Mouse (Mus musculus): ENCODE data around the gene Myh10. TPM values are rescaled to one million over a fixed set of nuclear protein-coding genes. Genes with fewer than 3 reads are reported as not detected.

The Myh10 gene
- polyA plus RNA-seq (2012; rRNA removed): 32.4 and 33.7 TPM in 2 replicates

GRCm38 (mm10) chr11:68691321-68692009 lies at the start of gene Myh10:
TSS of gene Myh10 (plus strand) at chr11:68691559.
- under 1% methylated on average over 50 of the region's 51 CpGs for WGBS
- peak; percentile 100 for DNase-seq
- no peaks in the 10 kb centered on the region for H3K27me3 ChIP-seq (replicated peaks; ENCODE audit: control insufficient read depth, insufficient read depth, low read length)
- no peaks in the 10 kb centered on the region for H3K36me3 ChIP-seq (ENCODE audit: control insufficient read depth, insufficient read depth, low read length)
- H3K27ac ChIP-seq (ENCODE audit: insufficient read depth, low read depth, low read length): peak within 1 kb of the TSS; percentile 94
- peak within 1 kb of the TSS; percentile 84 for H3K4me3 ChIP-seq (ENCODE audit: insufficient read depth, low read depth, low read length)
- 0 out of 2 replicates have a peak, but pooled peaks cover 6% of the 10 kb centered on the region for H3K4me1 ChIP-seq (ENCODE audit: control insufficient read depth, insufficient read depth, low read length)
- TF ChIP-seq CTCF (conservative IDR thresholded peaks at IDR 0.05; ENCODE audit: insufficient read depth, insufficient read length, low read depth, low read length): no peak
- TF ChIP-seq POLR2A (IDR thresholded peaks at IDR 0.05; ENCODE audit: low read depth, low read length): peak; percentile 71

GRCm38 (mm10) chr11:68644781-68645180 lies 46.6 kb upstream of the Myh10 start:
- Histone ChIP-seq H3K4me1 (ENCODE audit: control insufficient read depth, insufficient read depth, low read length) (no peaks in the 10 kb centered on the region), H3K27me3 (replicated peaks; ENCODE audit: control insufficient read depth, insufficient read depth, low read length) (no peaks in the 10 kb centered on the region), H3K36me3 (ENCODE audit: control insufficient read depth, insufficient read depth, low read length) (no peaks in the 10 kb centered on the region), H3K27ac (ENCODE audit: insufficient read depth, low read depth, low read length) (no peak overlapping the region), H3K4me3 (ENCODE audit: insufficient read depth, low read depth, low read length) (no peak overlapping the region)
- DNase-seq: no peak
- TF ChIP-seq CTCF (conservative IDR thresholded peaks at IDR 0.05; ENCODE audit: insufficient read depth, insufficient read length, low read depth, low read length) (no peak), POLR2A (IDR thresholded peaks at IDR 0.05; ENCODE audit: low read depth, low read length) (no peak)
- 72% methylated on average over 6 of the region's 6 CpGs for WGBS

- Histone ChIP-seq H3K27ac (ENCODE audit: insufficient read depth, low read depth, low read length) (no peak overlapping the region), H3K4me1 (ENCODE audit: control insufficient read depth, insufficient read depth, low read length) (no peaks in the 10 kb centered on the region), H3K36me3 (ENCODE audit: control insufficient read depth, insufficient read depth, low read length) (no peaks in the 10 kb centered on the region), H3K4me3 (ENCODE audit: insufficient read depth, low read depth, low read length) (no peak overlapping the region), H3K27me3 (replicated peaks; ENCODE audit: control insufficient read depth, insufficient read depth, low read length) (no peaks in the 10 kb centered on the region)
- DNase-seq: no peak
- TF ChIP-seq POLR2A (IDR thresholded peaks at IDR 0.05; ENCODE audit: low read depth, low read length) (no peak), CTCF (conservative IDR thresholded peaks at IDR 0.05; ENCODE audit: insufficient read depth, insufficient read length, low read depth, low read length) (no peak)
- WGBS: 56% methylated on average over 5 of the region's 5 CpGs
These were observed 43.6 kb upstream of the Myh10 start for GRCm38 (mm10) chr11:68647808-68648207.

- Histone ChIP-seq H3K27ac (ENCODE audit: insufficient read depth, low read depth, low read length) (0 out of 2 replicates have a peak overlapping the region, but pooled peaks have one; percentile 26), H3K4me1 (ENCODE audit: control insufficient read depth, insufficient read depth, low read length) (no peaks in the 10 kb centered on the region), H3K27me3 (replicated peaks; ENCODE audit: control insufficient read depth, insufficient read depth, low read length) (no peaks in the 10 kb centered on the region), H3K4me3 (ENCODE audit: insufficient read depth, low read depth, low read length) (no peak overlapping the region), H3K36me3 (ENCODE audit: control insufficient read depth, insufficient read depth, low read length) (no peaks in the 10 kb centered on the region)
- DNase-seq: peak; percentile 8
- 64% methylated on average over 16 of the region's 16 CpGs for WGBS
- no peak for TF ChIP-seq CTCF (conservative IDR thresholded peaks at IDR 0.05; ENCODE audit: insufficient read depth, insufficient read length, low read depth, low read length)
- TF ChIP-seq POLR2A (IDR thresholded peaks at IDR 0.05; ENCODE audit: low read depth, low read length): no peak
These were observed 42.8 kb upstream of the Myh10 start for GRCm38 (mm10) chr11:68648385-68649148.

GRCm38 (mm10) chr11:68651518-68651917 lies 39.8 kb upstream of the Myh10 start:
- Histone ChIP-seq H3K36me3 (ENCODE audit: control insufficient read depth, insufficient read depth, low read length) (no peaks in the 10 kb centered on the region), H3K27ac (ENCODE audit: insufficient read depth, low read depth, low read length) (no peak overlapping the region; the same call in 1 of the 2 replicates), H3K27me3 (replicated peaks; ENCODE audit: control insufficient read depth, insufficient read depth, low read length) (no peaks in the 10 kb centered on the region), H3K4me3 (ENCODE audit: insufficient read depth, low read depth, low read length) (no peak overlapping the region), H3K4me1 (ENCODE audit: control insufficient read depth, insufficient read depth, low read length) (no peaks in the 10 kb centered on the region; the same call in 1 of the 2 replicates)
- TF ChIP-seq CTCF (conservative IDR thresholded peaks at IDR 0.05; ENCODE audit: insufficient read depth, insufficient read length, low read depth, low read length): no peak
- no peak for TF ChIP-seq POLR2A (IDR thresholded peaks at IDR 0.05; ENCODE audit: low read depth, low read length)
- WGBS: 39% methylated on average over 2 of the region's 2 CpGs
- DNase-seq: peak; percentile 29

GRCm38 (mm10) chr11:68655524-68655923 lies 35.8 kb upstream of the Myh10 start:
- TF ChIP-seq POLR2A (IDR thresholded peaks at IDR 0.05; ENCODE audit: low read depth, low read length): no peak
- no peak for TF ChIP-seq CTCF (conservative IDR thresholded peaks at IDR 0.05; ENCODE audit: insufficient read depth, insufficient read length, low read depth, low read length)
- no peaks in the 10 kb centered on the region for H3K36me3 ChIP-seq (ENCODE audit: control insufficient read depth, insufficient read depth, low read length)
- DNase-seq: no peak
- H3K27ac ChIP-seq (ENCODE audit: insufficient read depth, low read depth, low read length): peak overlapping the region; percentile 60; the same call in 1 of the 2 replicates
- no peaks in the 10 kb centered on the region for H3K27me3 ChIP-seq (replicated peaks; ENCODE audit: control insufficient read depth, insufficient read depth, low read length)
- WGBS: 76% methylated on average over 1 of the region's 1 CpGs
- H3K4me1 ChIP-seq (ENCODE audit: control insufficient read depth, insufficient read depth, low read length): peaks cover 5% of the 10 kb centered on the region; the same call in 1 of the 2 replicates
- H3K4me3 ChIP-seq (ENCODE audit: insufficient read depth, low read depth, low read length): no peak overlapping the region
